Mouse (Mus musculus): Measurements from ENCODE around the gene Kcnd1.

DNA sequence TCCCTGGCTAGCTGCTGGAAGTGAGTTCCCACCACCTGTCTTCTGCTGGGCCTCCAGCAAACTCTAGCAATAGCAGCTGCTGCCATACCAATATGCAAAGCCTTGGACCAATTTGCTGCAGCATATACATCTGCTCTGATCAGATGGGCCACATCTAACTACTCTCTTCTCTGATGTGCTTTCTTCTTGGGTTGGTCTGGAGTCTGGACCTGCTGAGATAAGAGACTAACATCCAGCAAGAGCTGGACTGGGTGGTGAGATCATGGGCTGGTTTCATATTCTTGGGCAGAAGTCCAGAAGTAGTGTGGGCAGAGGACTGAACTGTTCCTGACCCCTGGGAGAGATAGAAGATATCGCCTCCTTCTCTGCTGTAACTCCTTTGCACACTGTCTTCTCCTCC, 15.1 kb downstream of the Kcnd1 start:
- TF ChIP-seq CTCF (IDR thresholded peaks at IDR 0.05; ENCODE audit: low read depth) (no peak), EP300 (IDR thresholded peaks at IDR 0.05; ENCODE audit: low read depth) (no peak)

All from heart, postnatal 0 days (tissue).